ENCODE assay signal across 18 mouse cellular contexts in the genomic region with DNA sequence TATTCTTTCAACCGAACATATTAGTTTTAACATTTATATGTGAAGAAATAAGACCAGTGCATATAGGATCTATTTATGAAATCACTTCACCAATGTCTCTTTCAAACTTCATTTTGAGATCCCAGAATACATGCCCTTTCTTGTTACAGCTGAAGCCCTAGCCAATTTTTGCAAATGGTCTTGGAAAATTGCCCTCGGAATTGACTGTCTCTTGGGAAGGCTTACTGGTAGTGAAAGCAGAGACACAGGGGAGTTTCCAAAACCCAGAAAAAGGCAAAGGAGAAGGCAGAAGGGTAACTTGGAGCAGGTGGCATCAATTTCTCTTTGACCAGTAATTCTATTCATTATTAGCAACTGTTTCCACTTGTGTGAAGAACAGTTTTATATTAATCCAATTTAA.
A peak's percentile ranks its signal among the peaks of the same experiment; 100 is the strongest.
DNase-seq lines count a peak whose midpoint lies in the region; ATAC-seq lines count a peak whose summit lies in the region.
"Had no signal": no experiment of that assay in that cellular context is flagged by ENCODE, and none has a peak within 500 bp of the region (broad histone marks: within the 10 kb centered on the region; RNA-seq: fewer than 3 reads in every experiment).

No protein-coding gene starts in this region.

- no peak overlapping the region for H3K4me3 ChIP-seq in heart, embryonic 10.5 days
- H3K4me3 ChIP-seq: embryonic facial prominence, embryonic 13.5 days; heart, embryonic 12.5 days; limb, embryonic 12.5 days; liver, embryonic 13.5 days had no signal

- DNase-seq in cerebellum, postnatal 10 days: peak; percentile 34 to 40
- DNase-seq in heart, adult 8-10 months (ENCODE audit: low spot score): peak; percentile 30
- DNase-seq in heart, embryonic 10.5 days (ENCODE audit: low spot score): no peak
- peak; percentile 7 for DNase-seq in lung, postnatal 36 days
- no peak for DNase-seq in lung, adult 18-20 months
- no peak for DNase-seq in thymus, postnatal 25 days
- DNase-seq: cerebellum, adult 11-12 months; heart, postnatal 36 days; kidney, adult 18-20 months; kidney, postnatal 25 days; liver, embryonic 13.5 days; right cerebral cortex, postnatal 14 days had no signal

- no peaks in the 10 kb centered on the region for H3K9me3 ChIP-seq in heart, embryonic 10.5 days
- H3K9me3 ChIP-seq: embryonic facial prominence, embryonic 13.5 days; heart, embryonic 12.5 days; limb, embryonic 12.5 days had no signal

- H3K4me1 ChIP-seq in heart, embryonic 10.5 days: no peaks in the 10 kb centered on the region
- H3K4me1 ChIP-seq: embryonic facial prominence, embryonic 13.5 days; heart, embryonic 12.5 days; limb, embryonic 12.5 days; liver, embryonic 13.5 days had no signal

- 88% methylated on average over 2 of the region's 2 CpGs for WGBS in heart, embryonic 10.5 days

- H3K27me3 ChIP-seq in heart, embryonic 10.5 days (ENCODE audit: insufficient read depth, poor library complexity, severe bottlenecking): no peaks in the 10 kb centered on the region
- H3K27me3 ChIP-seq: embryonic facial prominence, embryonic 13.5 days; heart, embryonic 12.5 days; limb, embryonic 12.5 days; liver, embryonic 13.5 days had no signal

- no peak for ATAC-seq in cerebellum, adult (ENCODE audit: insufficient number of reproducible peaks, low FRiP score, low TSS enrichment)
- ATAC-seq: hindbrain, embryonic 16.5 days had no signal

- H3K36me3 ChIP-seq in heart, embryonic 10.5 days: no peaks in the 10 kb centered on the region
- H3K36me3 ChIP-seq: embryonic facial prominence, embryonic 13.5 days; heart, embryonic 12.5 days; limb, embryonic 12.5 days; liver, embryonic 13.5 days had no signal

- H3K27ac ChIP-seq in heart, embryonic 10.5 days: no peak overlapping the region
- H3K27ac ChIP-seq: embryonic facial prominence, embryonic 13.5 days; limb, embryonic 12.5 days; liver, embryonic 13.5 days; macrophage had no signal

Comparison
In these comparisons a context has a peak if more than half of its experiments do, and no peak if none do; other contexts are left out.
1. DNase-seq: peak in cerebellum, postnatal 10 days (2 of 2), heart, adult 8-10 months (single experiment) and lung, postnatal 36 days (single experiment); none in heart, embryonic 10.5 days (single experiment), lung, adult 18-20 months (0 of 2) and thymus, postnatal 25 days (single experiment).